Mouse (Mus musculus) neural tube, embryonic 11.5 days (tissue): ENCODE data around the gene Olfr548-ps1. TPM values are rescaled to one million over a fixed set of nuclear protein-coding genes. Genes with fewer than 3 reads are reported as not detected.

ENCODE experiments used
- ATAC-seq: fragments of 200-750 bp; cut with Nextera tagmentation; 2 replicates; pipeline ENCODE4 v1.8.0; 2017; ENCODE audit warnings: moderate number of reproducible peaks, mild to moderate bottlenecking, moderate TSS enrichment, moderate library complexity; ENCODE audit not compliant: insufficient read depth, low FRiP score, low TSS enrichment
- DNase-seq: peaks from one replicate; pipeline ENCODE4 v3.0.0-alpha.2; 2015; ENCODE audit warnings: low spot score
- H3K27ac ChIP-seq: fragments of 300-500 bp; sonication (generic); 2 replicates; pipeline ENCODE4 v1.5.1; 2014; ENCODE audit warnings: low read depth, mild to moderate bottlenecking, low read length
- H3K27me3 ChIP-seq: fragments of 300-500 bp; sonication (generic); 2 replicates; pipeline ENCODE4 v1.6.1; 2014; ENCODE audit warnings: mild to moderate bottlenecking, low read length, mixed read lengths; ENCODE audit not compliant: control insufficient read depth, insufficient read depth
- H3K36me3 ChIP-seq: fragments of 300-500 bp; sonication (generic); 2 replicates; pipeline ENCODE4 v1.6.1; 2014; ENCODE audit warnings: mild to moderate bottlenecking, low read length, moderate library complexity, mixed read lengths; ENCODE audit not compliant: control insufficient read depth, insufficient read depth
- H3K4me1 ChIP-seq: fragments of 300-500 bp; sonication (generic); 2 replicates; pipeline ENCODE4 v1.6.1; 2014; ENCODE audit warnings: low read length, mixed read lengths; ENCODE audit not compliant: control insufficient read depth, insufficient read depth
- H3K4me2 ChIP-seq: fragments of 300-500 bp; sonication (generic); 2 replicates; pipeline ENCODE4 v1.6.1; 2014; ENCODE audit warnings: low read depth, mild to moderate bottlenecking, moderate library complexity
- H3K4me3 ChIP-seq: fragments of 300-500 bp; sonication (generic); 2 replicates; pipeline ENCODE4 v1.5.1; 2014; ENCODE audit warnings: low read depth, low read length
- H3K9ac ChIP-seq: fragments of 300-500 bp; sonication (generic); 2 replicates; pipeline ENCODE4 v1.6.1; 2014; ENCODE audit warnings: mild to moderate bottlenecking, low read length
- H3K9me3 ChIP-seq: fragments of 300-500 bp; sonication (generic); 2 replicates; pipeline ENCODE4 v1.6.1; 2016; ENCODE audit warnings: low read length; ENCODE audit not compliant: control insufficient read depth
- WGBS: fragments of 180-500 bp; shearing (Covaris S2); extraction: QIAGEN DNeasy Blood & Tissue Kit; methylation state at CpG from one replicate; pipeline ENCODE4 v1.1.7; 2014; 5-methylcytosine and 5-hydroxymethylcytosine counted together
- polyA plus RNA-seq: library from polyadenylated mRNA; unstranded; fragments of >200 nt; fragmentation: Nextera tagmentation; extraction: Ambion mirVana; gene quantifications from 2 replicates; pipeline ENCODE4 v1.2.1, GENCODE M21; 2014

Olfr548-ps1 gene
- polyA plus RNA-seq, 1 experiment from 2014 or later: not detected

- DNase-seq (peak; percentile 93), ATAC-seq (peak; percentile 96)
- peak overlapping the region; percentile 77 for H3K4me2 ChIP-seq
- 0 out of 2 replicates have a peak, but pooled peaks cover 3% of the 10 kb centered on the region for H3K4me1 ChIP-seq
- H3K36me3 ChIP-seq: no peaks in the 10 kb centered on the region
- H3K27ac ChIP-seq: no peak overlapping the region
- H3K9me3 ChIP-seq: no peaks in the 10 kb centered on the region
- 1% methylated on average over 52 of the region's 54 CpGs for WGBS
- peak overlapping the region; percentile 38 for H3K4me3 ChIP-seq
- H3K27me3 ChIP-seq: no peaks in the 10 kb centered on the region
- peak overlapping the region; percentile 70 for H3K9ac ChIP-seq
Measured at GRCm38 (mm10) chr7:102512814-102513435, 27.8 kb upstream of the Olfr548-ps1 start.

DNA sequence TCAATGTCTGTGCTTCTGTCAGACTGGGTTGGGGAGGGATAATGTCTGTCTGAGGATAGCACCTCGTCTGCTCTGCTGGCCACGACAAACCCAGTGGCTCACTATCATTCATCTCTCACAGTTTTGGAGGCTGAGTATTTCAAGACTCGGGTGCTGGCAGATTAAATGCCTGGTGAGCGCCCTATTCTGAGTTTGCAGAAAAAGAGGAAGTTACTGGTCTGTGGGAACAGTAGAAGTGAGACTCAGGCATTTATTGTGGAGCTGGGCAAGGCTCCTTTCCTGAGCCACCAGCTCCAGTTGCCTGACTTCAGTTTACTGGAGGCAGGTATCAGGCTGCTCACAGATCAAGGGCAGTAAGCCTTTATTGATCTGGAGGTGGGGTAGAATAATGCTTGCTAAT lies 26.6 kb upstream of the Olfr548-ps1 start:
- no peak for ATAC-seq
- Histone ChIP-seq H3K27ac (no peak overlapping the region), H3K4me3 (no peak overlapping the region), H3K27me3 (no peaks in the 10 kb centered on the region), H3K4me1 (0 out of 2 replicates have a peak, but pooled peaks cover 3% of the 10 kb centered on the region), H3K9ac (no peak overlapping the region), H3K4me2 (no peak overlapping the region), H3K9me3 (no peaks in the 10 kb centered on the region), H3K36me3 (no peaks in the 10 kb centered on the region)
- WGBS: 71% methylated on average over 4 of the region's 4 CpGs
- DNase-seq: no peak

DNA sequence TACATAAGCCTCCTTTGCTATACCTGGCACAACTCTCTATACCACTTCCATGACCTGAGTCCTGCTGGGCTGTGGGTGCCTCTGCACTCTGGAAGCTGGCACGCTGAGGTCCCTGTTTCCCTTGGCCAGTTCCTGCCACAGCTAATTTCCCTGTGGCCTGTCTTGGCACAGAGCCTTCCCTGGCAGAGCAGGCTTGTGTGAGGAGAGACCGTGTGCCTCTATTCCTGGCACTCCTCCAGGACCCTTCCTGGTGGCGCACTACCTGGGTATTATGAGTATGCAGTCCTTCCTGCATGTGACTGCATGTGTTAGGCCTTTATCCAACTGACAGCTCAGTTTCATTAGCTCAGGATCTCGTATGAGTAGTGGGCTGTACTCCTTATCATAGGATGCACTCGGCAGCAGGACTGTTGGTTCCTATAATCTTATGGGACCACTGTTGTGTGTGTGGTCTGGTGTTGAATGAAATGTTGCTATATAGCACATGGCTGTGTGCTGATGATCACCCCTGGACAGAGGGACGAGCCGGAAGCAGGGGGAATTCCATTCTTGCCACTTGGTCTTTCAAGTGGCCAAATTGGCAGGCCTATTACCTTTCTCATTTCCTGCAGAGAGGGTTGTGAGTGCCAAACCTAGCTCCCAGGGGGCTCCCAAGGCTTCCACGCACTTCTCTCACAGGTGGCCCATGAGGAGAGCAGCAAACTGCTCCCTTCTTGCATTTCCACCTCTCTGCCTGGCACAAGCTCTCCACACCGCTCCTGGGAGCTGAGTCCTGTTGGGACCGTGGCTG lies 24.2 kb upstream of the Olfr548-ps1 start:
- Histone ChIP-seq H3K4me1 (0 out of 2 replicates have a peak, but pooled peaks cover 3% of the 10 kb centered on the region), H3K9me3 (no peaks in the 10 kb centered on the region), H3K9ac (no peak overlapping the region), H3K27me3 (no peaks in the 10 kb centered on the region), H3K27ac (no peak overlapping the region), H3K4me2 (no peak overlapping the region), H3K4me3 (no peak overlapping the region), H3K36me3 (no peaks in the 10 kb centered on the region)
- DNase-seq (no peak), ATAC-seq (no peak)
- 82% methylated on average over 10 of the region's 10 CpGs for WGBS

DNA sequence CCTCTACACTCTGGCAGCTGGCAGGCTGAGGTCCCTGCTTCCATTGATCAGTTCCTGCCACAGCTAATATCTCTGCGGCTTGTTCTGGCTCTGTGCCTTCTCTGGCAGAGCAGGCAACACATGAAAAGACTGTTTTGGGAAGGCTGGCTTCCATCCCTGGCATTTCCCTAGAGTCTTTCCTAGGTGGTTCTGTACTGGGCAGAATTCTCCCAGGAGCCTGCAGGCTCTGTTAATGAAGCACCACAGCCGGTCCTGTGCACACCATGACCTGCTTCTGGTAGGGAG lies 23.7 kb upstream of the Olfr548-ps1 start:
- no peak for ATAC-seq
- 94% methylated on average over 2 of the region's 2 CpGs for WGBS

DNA sequence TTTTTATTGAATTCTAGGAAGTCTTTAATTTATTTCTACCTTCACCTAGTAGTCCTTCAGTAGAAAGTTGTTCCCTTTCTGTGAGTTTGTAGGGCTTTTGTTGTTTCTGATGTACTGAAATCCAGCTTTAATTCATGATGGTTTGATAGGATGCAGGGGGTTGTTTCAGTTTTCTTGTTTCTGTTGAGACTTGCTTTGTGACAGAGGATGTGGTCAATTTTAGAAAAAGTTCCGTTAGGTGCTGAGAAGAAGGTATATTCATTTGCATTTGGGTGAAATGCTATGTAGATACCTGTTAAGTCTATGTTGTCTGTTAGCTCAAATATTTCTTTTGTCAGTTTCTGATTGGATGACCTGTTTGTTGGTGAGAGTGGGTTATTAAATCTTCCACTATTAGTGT lies 11.6 kb upstream of the Olfr548-ps1 start:
- no peak for DNase-seq
- 88% methylated on average over 1 of the region's 1 CpGs for WGBS
- no peak overlapping the region for H3K4me2 ChIP-seq
- no peaks in the 10 kb centered on the region for H3K27me3 ChIP-seq
- H3K27ac ChIP-seq: no peak overlapping the region
- no peak overlapping the region for H3K9ac ChIP-seq
- H3K9me3 ChIP-seq: no peaks in the 10 kb centered on the region
- ATAC-seq: no peak
- H3K36me3 ChIP-seq: no peaks in the 10 kb centered on the region
- no peak overlapping the region for H3K4me3 ChIP-seq
- H3K4me1 ChIP-seq: no peaks in the 10 kb centered on the region

More for the DNA sequence above, 23.7 kb upstream of the Olfr548-ps1 start:
- Histone ChIP-seq H3K27ac (no peak overlapping the region), H3K4me1 (0 out of 2 replicates have a peak, but pooled peaks cover 3% of the 10 kb centered on the region), H3K9me3 (no peaks in the 10 kb centered on the region), H3K9ac (no peak overlapping the region), H3K36me3 (no peaks in the 10 kb centered on the region), H3K4me2 (no peak overlapping the region), H3K27me3 (no peaks in the 10 kb centered on the region), H3K4me3 (no peak overlapping the region)
- no peak for DNase-seq

DNA sequence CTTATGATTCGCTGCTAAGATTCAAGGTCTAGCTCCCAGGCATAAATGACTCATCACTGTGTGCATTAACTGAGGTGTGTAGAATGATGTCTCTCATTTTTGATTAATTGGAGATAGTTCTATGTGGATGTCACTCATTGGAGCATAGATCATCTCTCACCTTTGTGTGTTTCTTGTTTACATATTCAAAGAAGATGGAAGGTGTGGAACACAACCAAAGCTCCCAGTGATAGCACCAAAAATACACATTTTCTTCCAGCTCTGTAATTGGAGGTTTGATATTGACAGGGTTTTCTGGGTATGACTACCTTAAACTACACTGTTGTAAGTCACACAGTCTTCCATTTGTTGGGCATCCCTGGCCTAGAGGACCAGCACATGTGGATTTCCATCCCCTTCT lies 6.2 kb upstream of the Olfr548-ps1 start, which contains the start of gene Olfr547:
TSS of gene Olfr547 (plus strand) at position 301 of the 400 bp plus-strand sequence.
- Histone ChIP-seq H3K9ac (no peak within 1 kb of the TSS), H3K9me3 (no peaks in the 10 kb centered on the region), H3K27ac (no peak within 1 kb of the TSS), H3K27me3 (no peaks in the 10 kb centered on the region), H3K4me2 (no peak within 1 kb of the TSS), H3K4me3 (no peak within 1 kb of the TSS), H3K4me1 (no peaks in the 10 kb centered on the region), H3K36me3 (no peaks in the 10 kb centered on the region)
- ATAC-seq (no peak), DNase-seq (no peak)
- WGBS: 80% methylated on average over 1 of the region's 1 CpGs

- Histone ChIP-seq H3K4me1 (no peaks in the 10 kb centered on the region), H3K9me3 (no peaks in the 10 kb centered on the region), H3K27me3 (no peaks in the 10 kb centered on the region), H3K27ac (no peak overlapping the region), H3K4me2 (no peak overlapping the region), H3K36me3 (no peaks in the 10 kb centered on the region), H3K9ac (no peak overlapping the region), H3K4me3 (no peak overlapping the region)
- DNase-seq: no peak
- WGBS: 65% methylated on average over 3 of the region's 3 CpGs
- no peak for ATAC-seq
Measured at GRCm38 (mm10) chr7:102541251-102541650, 555 bp downstream of the Olfr548-ps1 start.

DNA sequence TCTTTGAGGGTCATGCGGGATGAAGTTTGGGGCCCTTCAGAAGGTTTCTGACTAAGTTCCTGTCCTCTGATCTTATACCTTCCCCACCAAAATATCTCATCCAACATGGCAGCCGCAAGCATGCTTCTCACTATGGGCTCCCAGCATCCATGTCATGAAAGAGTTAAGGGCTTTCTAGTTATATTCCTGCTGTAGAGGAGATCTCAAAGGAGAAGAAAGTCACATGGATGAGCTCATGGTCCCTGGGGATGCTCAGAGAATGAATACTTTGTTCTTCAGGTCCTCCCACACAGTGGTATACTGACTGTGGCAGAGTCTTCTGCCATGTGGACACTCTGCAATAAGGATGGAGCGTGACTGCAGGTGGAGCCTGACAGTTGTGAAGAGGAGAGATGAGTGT lies 8.9 kb downstream of the Olfr548-ps1 start, which contains the start of gene Olfr549:
TSS of gene Olfr549 (plus strand) at position 301 of the 400 bp plus-strand sequence.
- ATAC-seq (no peak), DNase-seq (no peak)
- 94% methylated on average over 3 of the region's 3 CpGs for WGBS
- Histone ChIP-seq H3K9me3 (no peaks in the 10 kb centered on the region), H3K4me2 (no peak within 1 kb of the TSS), H3K27me3 (no peaks in the 10 kb centered on the region), H3K36me3 (no peaks in the 10 kb centered on the region), H3K4me3 (no peak within 1 kb of the TSS), H3K4me1 (no peaks in the 10 kb centered on the region), H3K27ac (no peak within 1 kb of the TSS), H3K9ac (no peak within 1 kb of the TSS)

- Histone ChIP-seq H3K36me3 (no peaks in the 10 kb centered on the region), H3K27me3 (no peaks in the 10 kb centered on the region), H3K27ac (no peak overlapping the region), H3K4me2 (no peak overlapping the region), H3K4me1 (no peaks in the 10 kb centered on the region), H3K4me3 (no peak overlapping the region), H3K9me3 (no peaks in the 10 kb centered on the region), H3K9ac (no peak overlapping the region)
- WGBS: 85% methylated on average over 3 of the region's 3 CpGs
- ATAC-seq: no peak
- no peak for DNase-seq
Measured at GRCm38 (mm10) chr7:102553279-102553678, 12.6 kb downstream of the Olfr548-ps1 start.
